17 mouse cellular contexts compared by ENCODE assay signal in the genomic region with DNA sequence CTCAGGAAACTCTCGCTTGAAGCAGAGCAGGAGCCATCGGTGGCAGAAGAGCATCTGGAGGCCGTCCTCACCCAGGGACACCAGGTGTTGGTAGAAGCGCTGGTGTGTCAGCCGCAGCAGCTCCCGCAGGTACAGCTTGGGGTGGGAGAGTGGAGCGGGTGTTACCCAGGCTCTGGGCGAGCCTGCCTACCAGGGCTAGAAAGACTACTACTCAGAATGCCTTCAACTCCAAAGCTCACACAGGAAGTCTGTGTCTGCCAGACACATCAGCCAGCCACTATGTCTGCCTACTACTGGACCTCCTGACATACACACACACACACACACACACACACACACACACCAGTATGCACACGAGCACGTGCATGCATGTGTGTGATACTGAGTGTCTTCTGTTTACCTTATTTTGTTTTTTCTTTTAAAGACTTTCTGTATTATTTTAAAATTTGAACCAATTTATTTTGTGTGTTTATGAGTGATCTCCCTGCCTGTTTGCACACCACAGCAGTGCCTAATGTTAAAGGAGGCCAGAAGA.
A peak's percentile ranks its signal among the peaks of the same experiment; 100 is the strongest.
DNase-seq lines count a peak whose midpoint lies in the region; ATAC-seq and TF ChIP-seq lines count a peak whose summit lies in the region.
"Had no signal": no experiment of that assay in that cellular context is flagged by ENCODE, and none has a peak within 500 bp of the region (broad histone marks: within the 10 kb centered on the region; RNA-seq: fewer than 3 reads in every experiment).

No protein-coding gene starts in this region.

- intact Hi-C loops in heart, adult 2 months (cut with DNase I): loop anchor here (5.0 kb wide), 1 partner anchor 421 kb away; no protein-coding TSS in a partner anchor

- no peaks in the 10 kb centered on the region for H3K79me2 ChIP-seq in heart, adult 2 months (replicated peaks; ENCODE audit: control insufficient read depth, insufficient read depth, low read length)

- no peak for TF ChIP-seq CTCF in heart, adult 2 months (IDR thresholded peaks at IDR 0.05)
- no peak for TF ChIP-seq CTCF in thymus, adult 2 months (IDR thresholded peaks at IDR 0.05; ENCODE audit: borderline replicate concordance, control insufficient read depth, extremely low read depth, insufficient read depth, low read length, poor library complexity)
- no peak for TF ChIP-seq CTCF in hindbrain, postnatal 0 days (IDR thresholded peaks at IDR 0.05; ENCODE audit: low read depth)

- no peaks in the 10 kb centered on the region for H3K9me3 ChIP-seq in heart, embryonic 13.5 days
- no peaks in the 10 kb centered on the region for H3K9me3 ChIP-seq in hindbrain, postnatal 0 days (ENCODE audit: low read length)
- H3K9me3 ChIP-seq: heart, embryonic 12.5 days; kidney, embryonic 15.5 days; liver, embryonic 13.5 days had no signal

- no peak for TF ChIP-seq EP300 in heart, adult 2 months (IDR thresholded peaks at IDR 0.05; ENCODE audit: insufficient read depth, low read depth, low read length)

- peaks cover 11% of the 10 kb centered on the region for H3K27me3 ChIP-seq in heart, embryonic 13.5 days (replicated peaks)
- no peaks in the 10 kb centered on the region for H3K27me3 ChIP-seq in heart, adult 2 months (ENCODE audit: control insufficient read depth, insufficient read depth, low read length)
- no peaks in the 10 kb centered on the region for H3K27me3 ChIP-seq in thymus, adult 2 months (ENCODE audit: control insufficient read depth, insufficient read depth, low read length)
- H3K27me3 ChIP-seq in hindbrain, postnatal 0 days (ENCODE audit: insufficient read depth, low read length): no peaks in the 10 kb centered on the region
- H3K27me3 ChIP-seq: liver, embryonic 13.5 days had no signal

- H3K27ac ChIP-seq in heart, embryonic 13.5 days (replicated peaks): no peak overlapping the region
- H3K27ac ChIP-seq in heart, adult 2 months: no peak overlapping the region
- H3K27ac ChIP-seq in thymus, adult 2 months (ENCODE audit: control insufficient read depth, insufficient read depth, low read length): no peak overlapping the region
- H3K27ac ChIP-seq in hindbrain, postnatal 0 days: peak overlapping the region; percentile 23
- H3K27ac ChIP-seq: kidney, embryonic 15.5 days; layer of hippocampus, adult 2 months; left cerebral cortex, adult 2 months; liver, embryonic 13.5 days had no signal

- peaks cover 17% of the 10 kb centered on the region for H3K4me1 ChIP-seq in heart, embryonic 13.5 days
- H3K4me1 ChIP-seq in heart, adult 2 months (ENCODE audit: control insufficient read depth, insufficient read depth, low read length): no peaks in the 10 kb centered on the region
- H3K4me1 ChIP-seq in thymus, adult 2 months (replicated peaks; ENCODE audit: control insufficient read depth, insufficient read depth, low read length): peaks cover 8% of the 10 kb centered on the region
- no peaks in the 10 kb centered on the region for H3K4me1 ChIP-seq in hindbrain, postnatal 0 days (ENCODE audit: insufficient read depth, low read length)
- H3K4me1 ChIP-seq: liver, embryonic 13.5 days had no signal

- 85% methylated on average over 10 of the region's 10 CpGs for WGBS in heart, embryonic 13.5 days
- 88% methylated on average over 10 of the region's 10 CpGs for WGBS in heart, adult 2 months
- WGBS in thymus, adult 2 months: 55% methylated on average over 10 of the region's 10 CpGs
- WGBS in hindbrain, postnatal 0 days: 87% methylated on average over 10 of the region's 10 CpGs

- 0 out of 2 replicates have a peak overlapping the region, but pooled peaks have one; percentile 24 for H3K9ac ChIP-seq in heart, embryonic 13.5 days
- no peak overlapping the region for H3K9ac ChIP-seq in heart, adult 2 months (ENCODE audit: low read depth, low read length)
- H3K9ac ChIP-seq in hindbrain, postnatal 0 days (replicated peaks; ENCODE audit: low read length): no peak overlapping the region
- H3K9ac ChIP-seq: heart, embryonic 12.5 days; kidney, embryonic 15.5 days; liver, embryonic 13.5 days had no signal

- H3K4me3 ChIP-seq in heart, embryonic 13.5 days: no peak overlapping the region
- H3K4me3 ChIP-seq in heart, adult 2 months: no peak overlapping the region
- H3K4me3 ChIP-seq in thymus, adult 2 months (ENCODE audit: control insufficient read depth, insufficient read depth, low read length): no peak overlapping the region; the same call in 1 of the 2 replicates
- no peak overlapping the region for H3K4me3 ChIP-seq in hindbrain, postnatal 0 days (ENCODE audit: low read length)
- H3K4me3 ChIP-seq: heart, embryonic 12.5 days; kidney, embryonic 15.5 days; layer of hippocampus, adult 2 months; left cerebral cortex, adult 2 months; liver, embryonic 13.5 days had no signal

- H3K4me2 ChIP-seq in heart, embryonic 13.5 days: no peak overlapping the region
- no peak overlapping the region for H3K4me2 ChIP-seq in hindbrain, postnatal 0 days (ENCODE audit: low read depth, low read length)
- H3K4me2 ChIP-seq: heart, embryonic 12.5 days; kidney, embryonic 15.5 days; liver, embryonic 13.5 days; midbrain, embryonic 11.5 days had no signal

- TF ChIP-seq POLR2A in heart, adult 2 months (IDR thresholded peaks at IDR 0.05; ENCODE audit: insufficient read depth, low read depth, low read length): no peak
- TF ChIP-seq POLR2A in thymus, adult 2 months (IDR thresholded peaks at IDR 0.05; ENCODE audit: control insufficient read depth, extremely low read depth, insufficient read depth, low read length, poor library complexity): no peak

- DNase-seq in heart, adult 2 months: no peak
- DNase-seq in thymus, postnatal 4 days: peak; percentile 28
- DNase-seq in thymus, adult 2 months: no peak
- DNase-seq in hindbrain, postnatal 0 days (ENCODE audit: low spot score): no peak
- no peak for DNase-seq in adipocyte (ENCODE audit: low spot score)
- no peak for DNase-seq in lung, postnatal 10 days
- DNase-seq: adrenal gland, postnatal 36 days; embryo, embryonic 11 days; gastrocnemius, postnatal 36 days; liver, embryonic 13.5 days; right cerebral cortex, adult 18-20 months had no signal

- H3K36me3 ChIP-seq in heart, embryonic 13.5 days: peaks cover 71% of the 10 kb centered on the region
- H3K36me3 ChIP-seq in heart, adult 2 months (ENCODE audit: control insufficient read depth, insufficient read depth, low read length): no peaks in the 10 kb centered on the region
- H3K36me3 ChIP-seq in thymus, adult 2 months (ENCODE audit: control insufficient read depth, insufficient read depth, low read length): no peaks in the 10 kb centered on the region
- peaks cover 45% of the 10 kb centered on the region for H3K36me3 ChIP-seq in hindbrain, postnatal 0 days (ENCODE audit: insufficient read depth, low read length)
- H3K36me3 ChIP-seq: liver, embryonic 13.5 days had no signal

- ATAC-seq in heart, embryonic 13.5 days (ENCODE audit: extremely low read depth, insufficient number of reproducible peaks, low FRiP score, low TSS enrichment): no peak
- ATAC-seq in hindbrain, postnatal 0 days: no peak
